Mouse (Mus musculus): ENCODE measurements around the gene Lix1.

- TF ChIP-seq CTCF (IDR thresholded peaks at IDR 0.05; ENCODE audit: low read depth, low read length) (no peak), EP300 (IDR thresholded peaks at IDR 0.05; ENCODE audit: insufficient read depth, low read depth, low read length) (no peak)
These were observed 566 bp downstream of the Lix1 start for GRCm38 (mm10) chr17:17403038-17403437.
